Mouse (Mus musculus) heart, embryonic 14.5 days (tissue): Measurements from ENCODE around the gene Ambra1. TPM values are rescaled to one million over a fixed set of nuclear protein-coding genes. Genes with fewer than 3 reads are reported as not detected.

Experiments used
- ATAC-seq: fragments of 200-750 bp; cut with Nextera tagmentation; 2 replicates; pipeline ENCODE4 v1.8.0; 2017; ENCODE audit warnings: low read depth, moderate TSS enrichment; ENCODE audit not compliant: insufficient number of reproducible peaks, insufficient read depth, low FRiP score
- H3K27ac ChIP-seq, 2 experiments: fragments of 200-500 bp in 1 of 2; fragments of 300-500 bp in 1 of 2; sonication (generic) in 1 of 2; replicated peaks in 1 of 2; 2 replicates each; pipeline ENCODE4 v1.5.1; 2012 to 2014; ENCODE audit warnings: low read depth in 2 of 2, low read length in 2 of 2, control low read depth in 1 of 2, mild to moderate bottlenecking in 1 of 2, mixed read lengths in 1 of 2; ENCODE audit not compliant: control insufficient read depth in 1 of 2, insufficient read depth in 1 of 2
- H3K27me3 ChIP-seq: fragments of 300-500 bp; sonication (generic); 2 replicates; pipeline ENCODE4 v1.6.1; 2014; ENCODE audit warnings: mild to moderate bottlenecking, low read length, control low read depth; ENCODE audit not compliant: control insufficient read depth, insufficient read depth
- H3K36me3 ChIP-seq: fragments of 300-500 bp; sonication (generic); 2 replicates; pipeline ENCODE4 v1.6.1; 2014; ENCODE audit warnings: mild to moderate bottlenecking, control low read depth, low read length, mixed read lengths; ENCODE audit not compliant: control insufficient read depth, insufficient read depth
- H3K4me1 ChIP-seq, 2 experiments: fragments of 200-500 bp in 1 of 2; fragments of 300-500 bp in 1 of 2; sonication (generic) in 1 of 2; 2 replicates each; pipeline ENCODE4 v1.6.1; 2012 to 2014; ENCODE audit warnings: low read length in 2 of 2, control low read depth in 1 of 2, mixed read lengths in 1 of 2; ENCODE audit not compliant: control insufficient read depth in 2 of 2, insufficient read depth in 2 of 2
- H3K4me2 ChIP-seq: fragments of 300-500 bp; sonication (generic); 2 replicates; pipeline ENCODE4 v1.6.1; 2014; ENCODE audit warnings: mild to moderate bottlenecking, low read length
- H3K4me3 ChIP-seq, 2 experiments: fragments of 200-500 bp in 1 of 2; fragments of 300-500 bp in 1 of 2; sonication (generic) in 1 of 2; 2 replicates each; pipeline ENCODE4 v1.5.1; 2012 to 2014; ENCODE audit warnings: low read length in 2 of 2, mild to moderate bottlenecking in 2 of 2, control low read depth in 1 of 2, low read depth in 1 of 2, moderate library complexity in 1 of 2; ENCODE audit not compliant: control insufficient read depth in 1 of 2, insufficient read depth in 1 of 2
- H3K9ac ChIP-seq: fragments of 300-500 bp; sonication (generic); 2 replicates; pipeline ENCODE4 v1.6.1; 2014; ENCODE audit warnings: mild to moderate bottlenecking, low read length
- H3K9me3 ChIP-seq: fragments of 300-500 bp; sonication (generic); 2 replicates; pipeline ENCODE4 v1.6.1; 2016; ENCODE audit warnings: low read length, control low read depth; ENCODE audit not compliant: control insufficient read depth
- WGBS: fragments of 180-500 bp; shearing (Covaris S2); extraction: QIAGEN DNeasy Blood & Tissue Kit; methylation state at CpG from one replicate; pipeline ENCODE4 v1.1.7; 2014; 5-methylcytosine and 5-hydroxymethylcytosine counted together
- polyA plus RNA-seq: library from polyadenylated mRNA; unstranded; fragments of >200 nt; fragmentation: Nextera tagmentation; extraction: Ambion mirVana; gene quantifications from 2 replicates; pipeline ENCODE4 v1.2.1, GENCODE M21; 2014

The Ambra1 gene
- 10.5 and 11.6 TPM in 2 replicates for polyA plus RNA-seq

GRCm38 (mm10) chr2:91729971-91730821 lies at the start of gene Ambra1:
TSS of gene Ambra1 (plus strand) at chr2:91730134.
- Histone ChIP-seq H3K27me3 (no peaks in the 10 kb centered on the region), H3K27ac (peak within 1 kb of the TSS; percentile 93), H3K9me3 (no peaks in the 10 kb centered on the region), H3K9ac (peak within 1 kb of the TSS; percentile 94), H3K4me2 (peak within 1 kb of the TSS; percentile 72), H3K4me3 (peak within 1 kb of the TSS; percentile 94 to 99), H3K36me3 (no peaks in the 10 kb centered on the region; the same call in 1 of the 2 replicates), H3K4me1 (no peaks in the 10 kb centered on the region)
- WGBS: under 1% methylated on average over 62 of the region's 68 CpGs
- ATAC-seq: peak; percentile 71

GRCm38 (mm10) chr2:91682850-91683249 lies 47.1 kb upstream of the Ambra1 start:
- Histone ChIP-seq H3K27me3 (no peaks in the 10 kb centered on the region), H3K36me3 (peaks cover 86% of the 10 kb centered on the region), H3K4me1 (peaks cover 2 to 3% of the 10 kb centered on the region in 2 experiments; a peak in 1 of 4 replicates), H3K4me3 (no peak overlapping the region), H3K27ac (no peak overlapping the region), H3K9ac (no peak overlapping the region), H3K4me2 (no peak overlapping the region), H3K9me3 (no peaks in the 10 kb centered on the region)
- 25% methylated on average over 4 of the region's 4 CpGs for WGBS
- ATAC-seq: no peak

GRCm38 (mm10) chr2:91683919-91684318 lies 46.0 kb upstream of the Ambra1 start:
- no peak overlapping the region for H3K9ac ChIP-seq
- H3K9me3 ChIP-seq: no peaks in the 10 kb centered on the region
- H3K4me1 ChIP-seq: peaks cover 2 to 3% of the 10 kb centered on the region in 2 experiments; a peak in 1 of 4 replicates
- H3K4me3 ChIP-seq: no peak overlapping the region
- H3K4me2 ChIP-seq: no peak overlapping the region
- peaks cover 83% of the 10 kb centered on the region for H3K36me3 ChIP-seq
- no peak for ATAC-seq
- H3K27ac ChIP-seq: no peak overlapping the region
- WGBS: 74% methylated on average over 8 of the region's 8 CpGs
- no peaks in the 10 kb centered on the region for H3K27me3 ChIP-seq

- Histone ChIP-seq H3K4me2 (no peak overlapping the region), H3K36me3 (peaks cover 58% of the 10 kb centered on the region), H3K9ac (no peak overlapping the region), H3K4me1 (no peaks in the 10 kb centered on the region; a peak in 1 of 4 replicates), H3K9me3 (no peaks in the 10 kb centered on the region), H3K27ac (peak overlapping the region in 1 of 2 experiments; percentile 41; a peak in 2 of 4 replicates), H3K4me3 (no peak overlapping the region), H3K27me3 (no peaks in the 10 kb centered on the region)
- no peak for ATAC-seq
- 62% methylated on average over 7 of the region's 7 CpGs for WGBS
Observed at GRCm38 (mm10) chr2:91689452-91689851, 40.5 kb upstream of the Ambra1 start.

- peak overlapping the region; percentile 49 to 62 for H3K27ac ChIP-seq
- H3K4me2 ChIP-seq: no peak overlapping the region
- H3K36me3 ChIP-seq: peaks cover 31% of the 10 kb centered on the region
- WGBS: 57% methylated on average over 10 of the region's 10 CpGs
- H3K27me3 ChIP-seq: no peaks in the 10 kb centered on the region
- ATAC-seq: no peak
- H3K9ac ChIP-seq: no peak overlapping the region
- peaks cover 0 to 26% of the 10 kb centered on the region in 2 experiments; a peak in 3 of 4 replicates for H3K4me1 ChIP-seq
- H3K4me3 ChIP-seq: no peak overlapping the region
- no peaks in the 10 kb centered on the region for H3K9me3 ChIP-seq
Observed at GRCm38 (mm10) chr2:91695436-91696224, 34.3 kb upstream of the Ambra1 start.

GRCm38 (mm10) chr2:91696225-91696590 lies 33.7 kb upstream of the Ambra1 start:
- Histone ChIP-seq H3K36me3 (peaks cover 31% of the 10 kb centered on the region), H3K27me3 (no peaks in the 10 kb centered on the region), H3K4me1 (peaks cover 0 to 26% of the 10 kb centered on the region in 2 experiments; a peak in 3 of 4 replicates), H3K9me3 (no peaks in the 10 kb centered on the region), H3K9ac (no peak overlapping the region), H3K4me2 (no peak overlapping the region), H3K27ac (peak overlapping the region; percentile 49 to 62; a peak in 3 of 4 replicates), H3K4me3 (no peak overlapping the region)
- ATAC-seq: no peak
- WGBS: 19% methylated on average over 1 of the region's 1 CpGs

- Histone ChIP-seq H3K9me3 (no peaks in the 10 kb centered on the region), H3K4me1 (peaks cover 0 to 26% of the 10 kb centered on the region in 2 experiments; a peak in 3 of 4 replicates), H3K4me3 (no peak overlapping the region), H3K9ac (no peak overlapping the region), H3K27ac (0 out of 4 replicates have a peak overlapping the region, but pooled peaks of 1 of the 2 experiments have one; percentile 30), H3K27me3 (no peaks in the 10 kb centered on the region), H3K4me2 (no peak overlapping the region), H3K36me3 (peaks cover 12% of the 10 kb centered on the region; the same call in 1 of the 2 replicates)
- ATAC-seq: no peak
- WGBS: 29% methylated on average over 1 of the region's 1 CpGs
Observed at GRCm38 (mm10) chr2:91699225-91699624, 30.7 kb upstream of the Ambra1 start.
